Mouse (Mus musculus) A20 (cell line): ENCODE measurements around the gene Med13l.
"Not testable (repeated sequence)": the region's sequence is repeated elsewhere in the genome, so short reads cannot be mapped to it uniquely, and the experiment has no call there.

Source experiments
- DNase-seq: peaks from one replicate; pipeline ENCODE4 v3.0.0-alpha.2; 2011; ENCODE audit warnings: low read depth, low spot score

Gene Med13l

DNA sequence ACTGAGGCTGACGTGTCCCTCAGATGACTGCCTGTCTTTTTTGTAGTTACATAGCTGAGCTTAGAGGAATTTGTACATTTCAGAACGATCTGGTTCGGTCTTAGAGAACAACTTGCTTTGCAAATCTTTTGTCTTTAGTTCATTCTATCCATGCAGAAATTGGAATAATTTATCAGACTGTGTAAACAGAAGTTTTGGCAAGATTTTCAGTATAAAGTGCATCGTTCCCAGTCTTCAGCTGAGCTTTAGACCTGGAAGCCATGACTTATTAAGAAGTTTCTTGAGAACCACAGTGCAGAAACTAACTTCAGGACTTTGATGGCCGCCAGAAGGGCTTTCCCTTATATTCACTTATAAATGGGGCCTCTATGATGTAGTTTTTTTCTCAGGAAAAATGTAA lies 67.2 kb downstream of the Med13l start:
- no peak for DNase-seq

DNA sequence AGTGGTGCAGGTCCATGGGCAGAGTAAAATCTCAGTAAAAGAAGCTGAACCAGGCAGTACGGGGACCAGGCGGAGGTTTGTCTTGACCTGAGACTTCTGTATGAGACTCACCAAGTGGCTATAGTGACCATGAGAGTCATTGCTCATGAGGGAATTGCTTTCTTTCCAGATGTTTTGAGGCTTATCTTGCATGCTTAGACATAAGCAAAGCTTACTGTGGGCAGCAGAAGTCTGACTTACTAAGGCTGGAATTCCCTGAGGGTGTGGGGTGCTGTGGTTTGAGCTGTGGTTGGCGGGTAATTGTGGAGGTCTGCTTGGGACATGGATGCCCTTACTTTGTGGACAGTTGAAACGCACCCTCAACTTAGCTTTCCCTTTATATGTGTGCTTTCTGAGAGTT lies 67.7 kb downstream of the Med13l start:
- DNase-seq = no peak

DNA sequence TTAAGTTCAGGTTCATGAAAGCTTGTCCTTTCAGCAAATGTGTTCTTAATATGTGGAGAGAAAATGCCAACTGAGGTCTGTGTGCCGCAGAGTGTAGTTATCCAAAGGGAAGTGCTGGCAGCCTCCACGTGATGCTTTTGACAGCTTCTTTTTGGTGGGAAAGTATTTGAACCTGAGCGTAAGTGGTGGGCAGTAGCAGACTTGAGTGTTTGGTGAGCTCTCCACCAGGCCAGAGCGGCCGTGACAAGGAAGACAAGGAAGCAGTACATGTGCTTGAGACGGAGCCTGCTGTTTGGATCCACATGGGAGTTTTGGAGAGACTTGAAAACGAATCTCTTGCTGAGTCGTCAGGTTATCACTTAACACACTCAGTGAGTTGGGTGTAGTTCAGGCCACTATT lies 71.9 kb downstream of the Med13l start:
- DNase-seq = no peak

DNA sequence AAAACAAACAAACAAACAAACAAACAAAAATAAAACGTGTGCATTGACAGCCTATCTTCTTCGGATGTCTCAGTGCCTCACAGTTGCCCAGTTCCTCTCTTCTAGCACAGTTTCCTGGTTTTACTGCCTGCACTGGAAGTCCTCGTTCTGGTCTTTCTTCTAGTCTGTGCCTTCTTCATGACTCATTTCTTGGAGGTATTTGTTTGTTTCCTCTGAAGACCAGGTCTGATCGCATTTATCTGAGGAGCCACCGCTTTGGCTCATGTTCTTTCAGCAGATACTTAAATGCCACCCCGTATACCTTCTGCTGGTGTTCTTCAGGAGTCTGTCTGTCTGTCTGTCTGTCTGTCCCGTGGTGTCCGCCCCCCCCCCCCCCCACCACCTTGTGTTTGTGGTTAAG lies 72.6 kb downstream of the Med13l start:
- no peak for DNase-seq

GRCm38 (mm10) chr5:118635476-118636187 lies 75.2 kb downstream of the Med13l start:
- no peak for DNase-seq

DNA sequence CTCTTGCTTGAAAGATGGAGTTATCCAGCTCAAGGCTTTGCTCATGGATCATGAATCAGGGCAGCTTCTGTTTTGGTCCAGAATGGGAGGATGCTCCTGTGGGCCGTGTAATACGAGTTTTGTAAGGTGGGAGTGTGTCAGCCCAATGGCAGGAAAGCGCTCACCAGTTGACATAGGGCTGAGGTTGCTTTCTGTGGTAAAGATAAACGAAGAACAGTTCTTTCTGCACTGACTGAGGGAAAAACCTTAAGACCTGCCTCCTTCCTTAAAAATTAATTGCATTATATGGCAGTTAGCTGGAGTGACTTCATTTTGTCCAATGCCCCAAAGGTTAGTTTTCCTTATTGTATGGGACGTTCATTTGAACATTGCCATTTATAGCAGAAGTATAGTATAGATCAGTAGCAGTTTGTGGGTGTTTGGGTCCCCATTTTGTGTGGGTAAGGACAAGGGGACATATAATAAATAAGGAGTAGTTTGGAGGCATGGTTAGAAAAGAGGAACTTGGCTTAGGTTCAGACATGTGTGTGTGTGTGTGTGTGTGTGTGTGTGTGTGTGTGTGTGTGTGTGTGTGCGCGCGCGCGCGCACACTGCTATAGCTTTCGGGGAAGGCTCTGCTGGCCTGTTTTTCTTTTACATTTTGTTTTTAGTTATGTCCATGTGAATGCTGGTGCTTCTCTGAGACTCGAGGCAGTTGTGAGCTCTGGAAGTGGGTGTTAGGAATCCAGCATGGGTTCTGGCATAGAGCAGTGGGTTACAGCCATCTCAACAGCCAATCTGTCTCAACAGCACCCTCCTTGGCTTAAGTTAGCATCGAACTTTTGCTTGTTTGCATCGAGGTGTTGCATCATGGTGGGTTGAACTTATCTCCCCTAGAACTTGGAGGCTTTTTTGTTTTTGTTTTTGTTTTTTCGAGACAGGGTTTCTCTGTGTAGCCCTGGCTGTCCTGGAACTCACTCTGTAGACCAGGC lies 76.2 kb downstream of the Med13l start:
- DNase-seq = peak; percentile 65

- no peak for DNase-seq
Observed at GRCm38 (mm10) chr5:118637931-118638330, 77.5 kb downstream of the Med13l start.

- no peak for DNase-seq
Observed at GRCm38 (mm10) chr5:118638534-118639109, 78.1 kb downstream of the Med13l start.

GRCm38 (mm10) chr5:118639117-118639707 lies 78.7 kb downstream of the Med13l start:
- no peak for DNase-seq

DNA sequence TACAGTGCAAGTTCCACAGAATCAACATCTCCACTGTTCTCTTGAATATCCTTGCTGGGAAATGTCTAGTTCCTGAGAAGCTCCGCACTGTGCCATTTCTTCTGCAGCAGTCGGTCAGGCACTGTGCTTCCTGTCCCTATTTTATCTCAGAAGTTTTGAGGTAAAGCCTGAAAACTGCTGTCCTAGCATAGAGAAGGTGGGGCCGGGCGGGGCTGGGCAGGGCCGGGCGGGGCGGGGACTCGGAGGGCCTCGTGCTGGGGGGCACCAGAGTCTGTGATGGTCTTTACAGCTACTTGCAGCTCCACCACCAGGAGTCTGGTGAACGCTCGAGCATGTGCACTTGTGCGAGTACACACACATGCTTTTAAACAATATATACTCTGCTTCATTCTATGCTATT lies 83.6 kb downstream of the Med13l start:
- DNase-seq = no peak

- DNase-seq = no peak
Observed at GRCm38 (mm10) chr5:118644511-118644910, 84.0 kb downstream of the Med13l start.

GRCm38 (mm10) chr5:118645196-118645805 lies 84.8 kb downstream of the Med13l start:
- DNase-seq = no peak

DNA sequence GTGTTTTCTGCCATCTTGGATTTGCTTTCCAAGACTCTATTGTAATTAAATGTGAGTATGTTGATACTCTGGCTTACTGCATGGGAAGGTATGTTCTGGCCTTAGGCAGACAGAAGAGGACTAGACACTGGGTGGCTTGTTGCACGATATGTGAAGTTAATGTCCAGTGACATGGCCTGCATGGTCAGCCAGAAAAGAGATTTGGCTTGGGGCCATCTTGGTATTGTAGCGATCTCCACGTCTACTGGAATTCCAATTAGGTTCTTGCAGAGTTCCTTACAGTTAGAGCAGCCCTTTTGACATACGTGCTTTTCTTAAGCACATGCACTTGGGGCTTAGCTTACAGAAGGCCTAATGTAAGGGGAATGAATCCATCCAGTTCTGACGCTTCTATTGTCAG lies 86.4 kb downstream of the Med13l start:
- DNase-seq = no peak

- DNase-seq = peak; percentile 89
Observed at GRCm38 (mm10) chr5:118647384-118647783, 86.9 kb downstream of the Med13l start.

- peak; percentile 31 for DNase-seq
Observed at GRCm38 (mm10) chr5:118649215-118650006, 88.9 kb downstream of the Med13l start.

- no peak for DNase-seq
Observed at GRCm38 (mm10) chr5:118650007-118650548, 89.6 kb downstream of the Med13l start.

- DNase-seq = no peak
Observed at GRCm38 (mm10) chr5:118650746-118651145, 90.3 kb downstream of the Med13l start.

DNA sequence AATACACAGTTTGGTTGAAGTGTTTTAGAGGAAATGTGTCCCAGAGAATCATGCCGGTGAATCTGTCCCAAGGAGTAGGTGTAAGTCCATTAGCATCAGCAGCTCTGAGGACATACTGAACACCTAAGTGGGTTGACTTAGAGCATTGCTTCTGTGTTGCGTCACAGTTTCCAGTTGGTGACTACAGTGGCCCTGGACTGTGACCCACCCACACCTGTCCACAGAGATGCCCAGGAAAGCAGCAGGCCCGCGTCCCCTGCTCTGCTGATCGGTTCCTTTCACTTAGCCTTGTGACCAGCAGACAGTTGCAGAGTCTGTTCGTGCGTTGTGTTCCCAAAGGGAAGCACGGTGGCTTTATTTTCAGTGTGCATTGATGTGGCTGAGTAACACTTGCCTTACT lies 92.1 kb downstream of the Med13l start:
- DNase-seq = no peak

GRCm38 (mm10) chr5:118653119-118653518 lies 92.6 kb downstream of the Med13l start:
- not testable (repeated sequence) for DNase-seq

DNA sequence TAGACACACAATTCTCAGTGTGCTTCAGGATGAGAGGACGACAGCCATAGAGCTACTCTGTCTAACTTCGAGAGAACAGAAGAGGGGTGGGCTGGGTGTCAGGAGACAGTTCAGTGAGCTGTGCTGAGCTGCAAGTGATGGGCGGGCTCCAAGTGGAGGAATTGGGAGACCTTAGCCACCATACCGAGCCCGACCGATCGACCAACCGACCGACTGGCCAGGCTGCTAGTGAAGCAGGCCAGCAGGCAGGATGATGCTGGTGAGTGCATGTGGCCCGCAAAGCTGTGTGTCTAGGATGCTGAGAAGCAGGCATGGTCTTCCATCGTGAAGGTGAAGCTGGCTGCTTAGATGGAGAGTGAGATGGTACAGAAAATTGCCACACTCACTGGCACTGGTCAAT lies 94.1 kb downstream of the Med13l start:
- no peak for DNase-seq
